8 mouse cellular contexts compared by ENCODE assay signal in the genomic region with DNA sequence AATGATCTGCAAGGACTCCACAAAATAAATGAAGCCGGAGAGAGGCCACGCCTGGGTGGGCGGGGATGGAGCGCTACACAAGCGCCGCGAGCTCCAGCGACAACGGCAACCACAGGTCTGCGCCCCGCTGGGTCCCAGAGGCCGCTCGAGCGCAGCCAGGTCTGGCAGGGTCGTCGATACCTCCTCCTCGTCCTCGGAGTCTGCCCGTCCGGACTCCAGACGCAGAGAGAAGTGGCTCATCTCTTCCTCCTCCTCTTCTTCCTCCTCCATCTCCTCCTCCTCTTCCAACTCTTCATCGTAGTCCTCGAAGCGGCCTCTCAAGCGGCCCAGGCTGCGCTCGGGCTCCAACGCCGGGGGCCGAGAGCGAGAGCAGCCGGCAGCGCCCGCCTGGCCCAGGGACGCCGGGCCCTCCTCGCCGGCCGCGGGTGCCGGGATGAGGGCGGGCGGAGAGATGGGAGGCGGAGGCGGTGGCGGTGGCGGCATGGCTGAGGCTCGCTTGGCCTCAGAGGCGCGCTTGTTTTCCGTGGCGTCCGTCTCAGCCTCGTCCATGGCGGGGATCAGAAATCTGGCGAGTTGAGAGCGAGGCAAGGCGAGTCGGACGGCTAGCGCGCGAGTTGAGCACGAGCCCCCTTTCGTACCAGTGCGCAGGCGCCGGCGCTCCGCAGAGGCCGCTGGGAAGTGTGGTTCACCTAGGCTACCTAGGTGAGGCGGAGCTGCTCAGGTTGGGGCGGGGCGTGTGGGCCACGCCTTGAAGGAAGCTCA. TPM values are rescaled to one million over a fixed set of nuclear protein-coding genes. Genes with fewer than 3 reads are reported as not detected.
DNase-seq lines count a peak whose midpoint lies in the region; ATAC-seq and TF ChIP-seq lines count a peak whose summit lies in the region.

A gene (minus strand): TSS at position 636 of the 762 bp plus-strand sequence.

- peak; percentile 49; the same call in 1 of the 2 replicates for TF ChIP-seq POLR2A in bone marrow, adult 2 months (IDR thresholded peaks at IDR 0.05; ENCODE audit: borderline replicate concordance, control insufficient read depth, low read depth, low read length)
- no peak for TF ChIP-seq POLR2A in spleen, adult 2 months (IDR thresholded peaks at IDR 0.05; ENCODE audit: low read depth, low read length)

- peak within 1 kb of the TSS; percentile 87 for H3K4me3 ChIP-seq in bone marrow, adult 2 months (replicated peaks; ENCODE audit: control insufficient read depth, low read depth, low read length)
- peak within 1 kb of the TSS; percentile 88 for H3K4me3 ChIP-seq in embryonic facial prominence, embryonic 14.5 days (ENCODE audit: low read depth, low read length)
- H3K4me3 ChIP-seq in limb, embryonic 13.5 days: peak within 1 kb of the TSS; percentile 90
- peak within 1 kb of the TSS; percentile 82 for H3K4me3 ChIP-seq in midbrain, embryonic 15.5 days
- H3K4me3 ChIP-seq in spleen, adult 2 months (ENCODE audit: extremely low read depth, insufficient read depth, insufficient read length): peak within 1 kb of the TSS; percentile 87

- peak within 1 kb of the TSS; percentile 67 for H3K27ac ChIP-seq in bone marrow, adult 2 months (ENCODE audit: control insufficient read depth, insufficient read depth, low read depth, low read length, poor library complexity)
- H3K27ac ChIP-seq in embryonic facial prominence, embryonic 14.5 days (replicated peaks; ENCODE audit: low read depth, low read length): peak within 1 kb of the TSS; percentile 94
- H3K27ac ChIP-seq in limb, embryonic 13.5 days: peak within 1 kb of the TSS; percentile 91
- H3K27ac ChIP-seq in midbrain, embryonic 15.5 days: peak within 1 kb of the TSS; percentile 93
- H3K27ac ChIP-seq in spleen, adult 2 months (ENCODE audit: insufficient read depth, low read length): peak within 1 kb of the TSS; percentile 85

- H3K27me3 ChIP-seq in embryonic facial prominence, embryonic 14.5 days (replicated peaks; ENCODE audit: control insufficient read depth, insufficient read depth, low read length): no peaks in the 10 kb centered on the region
- no peaks in the 10 kb centered on the region for H3K27me3 ChIP-seq in limb, embryonic 13.5 days
- 0 out of 2 replicates have a peak, but pooled peaks cover 2% of the 10 kb centered on the region for H3K27me3 ChIP-seq in midbrain, embryonic 15.5 days (replicated peaks)
- no peaks in the 10 kb centered on the region for H3K27me3 ChIP-seq in spleen, adult 2 months (ENCODE audit: control insufficient read depth, insufficient read depth, low read length)

- WGBS in bone marrow, adult 2 months: under 1% methylated on average over 75 of the region's 75 CpGs
- under 1% methylated on average over 65 of the region's 75 CpGs for WGBS in embryonic facial prominence, embryonic 14.5 days
- under 1% methylated on average over 70 of the region's 75 CpGs for WGBS in limb, embryonic 13.5 days
- WGBS in midbrain, embryonic 15.5 days: under 1% methylated on average over 74 of the region's 75 CpGs
- under 1% methylated on average over 75 of the region's 75 CpGs for WGBS in spleen, adult 2 months

- peak within 1 kb of the TSS; percentile 85 for H3K9ac ChIP-seq in embryonic facial prominence, embryonic 14.5 days (ENCODE audit: low read depth, low read length)
- H3K9ac ChIP-seq in limb, embryonic 13.5 days: peak within 1 kb of the TSS; percentile 88
- peak within 1 kb of the TSS; percentile 86 for H3K9ac ChIP-seq in midbrain, embryonic 15.5 days

- peak; percentile 95 for DNase-seq in A20 (ENCODE audit: low read depth, low spot score)
- peak; percentile 87 for DNase-seq in embryonic facial prominence, embryonic 14.5 days (ENCODE audit: low spot score)
- DNase-seq in heart, adult 8-10 months (ENCODE audit: low spot score): peak; percentile 60
- peak; percentile 86 to 87 for DNase-seq in kidney, adult 8-10 months
- peak; percentile 68 to 88 for DNase-seq in spleen, adult 2 months (ENCODE audit: low read depth in 1 of 2, low spot score in 2 of 2)

- TF ChIP-seq CTCF in bone marrow, adult 2 months (IDR thresholded peaks at IDR 0.05; ENCODE audit: control insufficient read depth, insufficient read depth, low read length): no peak
- TF ChIP-seq CTCF in spleen, adult 2 months (IDR thresholded peaks at IDR 0.05; ENCODE audit: extremely low read depth, insufficient read depth, insufficient read length, insufficient replicate concordance): no peak

- H3K4me2 ChIP-seq in embryonic facial prominence, embryonic 14.5 days (ENCODE audit: low read depth, low read length): peak within 1 kb of the TSS; percentile 73
- peak within 1 kb of the TSS; percentile 79 for H3K4me2 ChIP-seq in limb, embryonic 13.5 days (replicated peaks)
- H3K4me2 ChIP-seq in midbrain, embryonic 15.5 days: peak within 1 kb of the TSS; percentile 74

- H3K9me3 ChIP-seq in embryonic facial prominence, embryonic 14.5 days (ENCODE audit: control insufficient read depth, low read length): no peaks in the 10 kb centered on the region
- no peaks in the 10 kb centered on the region for H3K9me3 ChIP-seq in limb, embryonic 13.5 days
- H3K9me3 ChIP-seq in midbrain, embryonic 15.5 days: no peaks in the 10 kb centered on the region

- peaks cover 23% of the 10 kb centered on the region for H3K36me3 ChIP-seq in embryonic facial prominence, embryonic 14.5 days (ENCODE audit: control insufficient read depth, insufficient read depth, low read length)
- H3K36me3 ChIP-seq in limb, embryonic 13.5 days: peaks cover 23% of the 10 kb centered on the region
- peaks cover 9% of the 10 kb centered on the region; the same call in 1 of the 2 replicates for H3K36me3 ChIP-seq in midbrain, embryonic 15.5 days (replicated peaks)
- H3K36me3 ChIP-seq in spleen, adult 2 months (ENCODE audit: control insufficient read depth, insufficient read depth, low read length): peaks cover 7% of the 10 kb centered on the region

- H3K4me1 ChIP-seq in bone marrow, adult 2 months (ENCODE audit: control insufficient read depth, insufficient read depth, low read length): no peaks in the 10 kb centered on the region; the same call in 1 of the 2 replicates
- H3K4me1 ChIP-seq in embryonic facial prominence, embryonic 14.5 days (ENCODE audit: control insufficient read depth, insufficient read depth, low read length): peaks cover 13% of the 10 kb centered on the region
- peaks cover 13% of the 10 kb centered on the region for H3K4me1 ChIP-seq in limb, embryonic 13.5 days
- H3K4me1 ChIP-seq in midbrain, embryonic 15.5 days: peaks cover 18% of the 10 kb centered on the region
- H3K4me1 ChIP-seq in spleen, adult 2 months (ENCODE audit: control insufficient read depth, insufficient read depth, insufficient read length): peaks cover 3% of the 10 kb centered on the region; the same call in 1 of the 2 replicates

- ATAC-seq in embryonic facial prominence, embryonic 14.5 days (ENCODE audit: low read depth): peak; percentile 95
- peak; percentile 92 for ATAC-seq in limb, embryonic 13.5 days (ENCODE audit: low FRiP score, low read depth)
- ATAC-seq in midbrain, embryonic 15.5 days (replicated peaks): peak; percentile 94

RNA-seq across cellular contexts. Expression of the gene that starts here (rescaled TPM):
- 5.0 and 7.0 TPM in 2 replicates for polyA plus RNA-seq in bone marrow, adult 2 months (2011; ENCODE audit: insufficient read depth, insufficient read length, low replicate concordance, missing spikeins)
- 13.9 and 17.8 TPM in 2 replicates for polyA plus RNA-seq in embryonic facial prominence, embryonic 14.5 days (2014; fragmentation: Nextera tagmentation; extraction: Ambion mirVana)
- total RNA-seq in heart, adult 8-10 months (2022): 1 to 10 TPM; 3.2 to 3.7 (median 3.3) TPM
- polyA plus RNA-seq in limb, embryonic 13.5 days (2015; fragmentation: Nextera tagmentation; extraction: Ambion mirVana): 23.3 and 25.0 TPM in 2 replicates
- 30.9 and 33.5 TPM in 2 replicates for polyA plus RNA-seq in midbrain, embryonic 15.5 days (2015; fragmentation: Nextera tagmentation; extraction: Ambion mirVana)
- 4.8 and 8.8 TPM in 2 replicates for polyA plus RNA-seq in spleen, adult 2 months (2012; rRNA removed)

Comparison
In these comparisons a context has a peak if more than half of its experiments do, and no peak if none do; other contexts are left out.
1. Peak in every context shown above with its lines: DNase-seq, ATAC-seq, H3K4me3 ChIP-seq and H3K27ac ChIP-seq.